Mouse (Mus musculus) kidney, postnatal 10 days (tissue): ENCODE data around the gene Tmem269.
A peak's percentile ranks its signal among the peaks of the same experiment; 100 is the strongest.

ENCODE experiments used
- DNase-seq: peaks from one replicate; pipeline ENCODE4 v3.0.0; 2021; ENCODE audit warnings: mixed read lengths

Gene Tmem269

GRCm38 (mm10) chr4:119218169-119218568, at the start of gene Tmem269:
Tmem269 (minus strand) TSS chr4:119218217.
- peak; percentile 30 for DNase-seq

GRCm38 (mm10) chr4:119266606-119267005, 48.6 kb upstream of the Tmem269 start:
- no peak for DNase-seq

- no peak for DNase-seq
Observed at GRCm38 (mm10) chr4:119263459-119263858, 45.4 kb upstream of the Tmem269 start.

- DNase-seq: no peak
Observed at GRCm38 (mm10) chr4:119262483-119262882, 44.5 kb upstream of the Tmem269 start.

- no peak for DNase-seq
Observed at GRCm38 (mm10) chr4:119261087-119261713, 43.2 kb upstream of the Tmem269 start.

- DNase-seq: peak; percentile 42
Observed at GRCm38 (mm10) chr4:119259344-119260254, 41.6 kb upstream of the Tmem269 start.

- no peak for DNase-seq
Observed at GRCm38 (mm10) chr4:119257083-119257482, 39.1 kb upstream of the Tmem269 start.

GRCm38 (mm10) chr4:119255351-119255750, 37.3 kb upstream of the Tmem269 start, which contains the start of gene Cldn19:
Cldn19 (plus strand) TSS chr4:119255414.
- DNase-seq: peak; percentile 49

- peak; percentile 71 for DNase-seq
Observed at GRCm38 (mm10) chr4:119254012-119254618, 36.1 kb upstream of the Tmem269 start.

GRCm38 (mm10) chr4:119252025-119252808, 34.2 kb upstream of the Tmem269 start:
- DNase-seq: peak; percentile 40

- peak; percentile 73 for DNase-seq
Observed at GRCm38 (mm10) chr4:119248407-119248965, 30.5 kb upstream of the Tmem269 start.

GRCm38 (mm10) chr4:119247462-119248235, 29.6 kb upstream of the Tmem269 start:
- peak; percentile 91 for DNase-seq

- no peak for DNase-seq
Observed at GRCm38 (mm10) chr4:119246688-119247225, 28.7 kb upstream of the Tmem269 start.

GRCm38 (mm10) chr4:119245961-119246360, 27.9 kb upstream of the Tmem269 start:
- DNase-seq: no peak

GRCm38 (mm10) chr4:119245556-119245955, 27.5 kb upstream of the Tmem269 start:
- DNase-seq: peak; percentile 37

GRCm38 (mm10) chr4:119244468-119245240, 26.6 kb upstream of the Tmem269 start:
- DNase-seq: no peak

- no peak for DNase-seq
Observed at GRCm38 (mm10) chr4:119242571-119242970, 24.6 kb upstream of the Tmem269 start.

GRCm38 (mm10) chr4:119241664-119242063, 23.6 kb upstream of the Tmem269 start:
- DNase-seq: peak; percentile 56

GRCm38 (mm10) chr4:119239181-119239682, 21.2 kb upstream of the Tmem269 start:
- peak; percentile 46 for DNase-seq

GRCm38 (mm10) chr4:119238661-119239060, 20.6 kb upstream of the Tmem269 start:
- no peak for DNase-seq
